Mouse (Mus musculus): ENCODE results near the gene Pik3ip1. TPM values are rescaled to one million over a fixed set of nuclear protein-coding genes. Genes with fewer than 3 reads are reported as not detected.

Gene Pik3ip1
- polyA plus RNA-seq, 1 experiment from 2014 or later, result 14.8 TPM

DNA sequence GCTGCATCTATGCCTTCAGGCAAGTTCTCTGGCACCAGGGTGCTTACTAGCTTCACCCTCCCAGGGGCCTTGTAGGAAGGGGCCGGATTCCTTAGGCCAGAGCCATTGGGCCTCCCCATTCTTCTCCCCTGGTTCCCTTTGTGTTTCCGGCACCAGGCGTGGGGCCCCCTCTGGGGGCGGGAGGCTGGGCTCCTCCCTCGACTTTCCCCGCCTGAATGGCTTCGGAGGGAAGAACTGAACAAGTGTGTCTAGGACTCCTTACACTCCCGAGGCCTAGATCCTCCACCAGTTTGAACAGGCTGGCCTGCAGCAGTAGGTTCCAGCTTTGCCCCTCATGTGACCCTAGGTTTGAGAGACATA lies 38.2 kb upstream of the Pik3ip1 start:
- Histone ChIP-seq H3K4me2 (ENCODE audit: low read length) (peak overlapping the region; percentile 96), H3K27ac (peak overlapping the region; percentile 100), H3K9me3 (replicated peaks; ENCODE audit: low read length) (no peaks in the 10 kb centered on the region), H3K9ac (ENCODE audit: low read depth, low read length) (peak overlapping the region; percentile 97), H3K4me3 (replicated peaks; ENCODE audit: low read depth, low read length) (peak overlapping the region; percentile 80), H3K4me1 (replicated peaks; ENCODE audit: insufficient read depth, low read length) (peaks cover 20% of the 10 kb centered on the region), H3K36me3 (ENCODE audit: insufficient read depth, low read length) (peaks cover 37% of the 10 kb centered on the region), H3K27me3 (ENCODE audit: insufficient read depth, low read length) (no peaks in the 10 kb centered on the region)
- DNase-seq (ENCODE audit: low spot score) (peak; percentile 84), ATAC-seq (replicated peaks; ENCODE audit: low FRiP score, low read depth) (peak; percentile 23)
- 0 out of 2 replicates have a peak, but pooled peaks have one; percentile 12 for TF ChIP-seq CTCF (IDR thresholded peaks at IDR 0.05; ENCODE audit: low read depth)
- 0% methylated on average over 8 of the region's 8 CpGs for WGBS

DNA sequence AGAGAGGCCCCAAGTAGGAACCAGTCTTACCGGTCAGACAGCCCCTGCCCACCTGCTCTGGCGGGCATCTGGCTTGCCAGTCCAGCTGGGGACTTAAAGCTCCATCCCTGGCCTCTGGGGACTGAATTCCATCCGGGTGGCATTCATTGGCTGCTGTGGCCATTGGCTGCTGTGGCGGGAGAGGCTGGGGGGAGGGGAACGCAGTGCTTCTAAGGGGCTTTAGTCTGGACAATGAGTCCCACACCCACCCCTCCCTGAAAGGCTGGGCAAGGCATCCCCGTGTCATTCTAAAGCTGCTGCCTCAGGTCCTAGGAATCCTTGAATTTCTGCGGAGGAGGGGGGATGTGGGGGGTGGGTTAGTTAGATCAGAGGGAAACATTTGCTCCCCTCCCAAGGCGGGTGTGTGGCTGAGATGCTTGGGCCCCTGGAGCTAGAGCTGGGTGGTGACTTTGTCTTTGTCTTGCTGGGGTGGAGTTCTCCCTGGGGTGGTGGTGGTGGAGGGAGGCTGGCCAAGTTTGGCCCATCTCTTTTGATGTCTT lies 37.4 kb upstream of the Pik3ip1 start:
- peaks cover 20% of the 10 kb centered on the region for H3K4me1 ChIP-seq (replicated peaks; ENCODE audit: insufficient read depth, low read length)

DNA sequence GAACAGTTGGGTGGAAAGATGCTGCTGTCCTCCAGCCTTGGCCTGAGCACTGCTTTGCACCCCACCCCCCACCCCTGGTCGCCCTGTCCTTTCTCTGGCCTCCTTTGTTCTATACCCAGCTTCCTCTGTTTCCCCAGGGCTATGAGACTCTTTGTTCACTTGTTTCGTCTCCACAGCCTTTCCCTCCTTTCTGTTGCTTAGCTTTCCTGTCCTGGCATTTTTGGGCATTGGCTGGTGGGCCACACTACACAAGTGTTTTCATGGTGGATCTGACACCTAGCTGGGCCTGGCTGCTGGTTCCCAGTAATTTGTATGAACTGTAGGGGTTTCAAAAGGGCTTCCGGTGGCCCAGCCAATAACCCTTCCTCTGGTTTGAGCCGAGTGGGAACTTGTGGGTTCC lies 36.8 kb upstream of the Pik3ip1 start:
- DNase-seq (ENCODE audit: low spot score) (no peak), ATAC-seq (replicated peaks; ENCODE audit: low FRiP score, low read depth) (no peak)
- no peak for TF ChIP-seq CTCF (IDR thresholded peaks at IDR 0.05; ENCODE audit: low read depth)
- H3K9ac ChIP-seq (ENCODE audit: low read depth, low read length), result peak overlapping the region; percentile 97
- peaks cover 20% of the 10 kb centered on the region for H3K4me1 ChIP-seq (replicated peaks; ENCODE audit: insufficient read depth, low read length)
- H3K27ac ChIP-seq, result peak overlapping the region; percentile 100; the same call in 1 of the 2 replicates
- H3K36me3 ChIP-seq (ENCODE audit: insufficient read depth, low read length), result peaks cover 44% of the 10 kb centered on the region
- no peaks in the 10 kb centered on the region for H3K27me3 ChIP-seq (ENCODE audit: insufficient read depth, low read length)
- peak overlapping the region; percentile 96 for H3K4me2 ChIP-seq (ENCODE audit: low read length)
- peak overlapping the region; percentile 80 for H3K4me3 ChIP-seq (replicated peaks; ENCODE audit: low read depth, low read length)
- H3K9me3 ChIP-seq (replicated peaks; ENCODE audit: low read length), result no peaks in the 10 kb centered on the region
- WGBS, result 27% methylated on average over 4 of the region's 4 CpGs

More for the DNA sequence above, 37.4 kb upstream of the Pik3ip1 start:
- H3K4me3 ChIP-seq (replicated peaks; ENCODE audit: low read depth, low read length), result peak overlapping the region; percentile 80
- no peaks in the 10 kb centered on the region for H3K9me3 ChIP-seq (replicated peaks; ENCODE audit: low read length)
- DNase-seq (ENCODE audit: low spot score) (peak; percentile 75), ATAC-seq (replicated peaks; ENCODE audit: low FRiP score, low read depth) (no peak; the same call in 1 of the 2 replicates)
- H3K9ac ChIP-seq (ENCODE audit: low read depth, low read length), result peak overlapping the region; percentile 97
- H3K27me3 ChIP-seq (ENCODE audit: insufficient read depth, low read length), result no peaks in the 10 kb centered on the region
- H3K27ac ChIP-seq, result peak overlapping the region; percentile 100
- WGBS, result under 1% methylated on average over 8 of the region's 8 CpGs
- H3K4me2 ChIP-seq (ENCODE audit: low read length), result peak overlapping the region; percentile 96
- TF ChIP-seq CTCF (IDR thresholded peaks at IDR 0.05; ENCODE audit: low read depth), result no peak
- H3K36me3 ChIP-seq (ENCODE audit: insufficient read depth, low read length), result peaks cover 41% of the 10 kb centered on the region

- peaks cover 54% of the 10 kb centered on the region for H3K36me3 ChIP-seq (ENCODE audit: insufficient read depth, low read length)
- TF ChIP-seq CTCF (IDR thresholded peaks at IDR 0.05; ENCODE audit: low read depth), result no peak
- H3K9ac ChIP-seq (ENCODE audit: low read depth, low read length), result no peak overlapping the region
- ATAC-seq (replicated peaks; ENCODE audit: low FRiP score, low read depth), result no peak
- no peak for DNase-seq (ENCODE audit: low spot score)
- no peak overlapping the region for H3K27ac ChIP-seq
- no peak overlapping the region for H3K4me2 ChIP-seq (ENCODE audit: low read length)
- H3K4me3 ChIP-seq (replicated peaks; ENCODE audit: low read depth, low read length), result no peak overlapping the region
- 96% methylated on average over 2 of the region's 2 CpGs for WGBS
- H3K4me1 ChIP-seq (replicated peaks; ENCODE audit: insufficient read depth, low read length), result peaks cover 20% of the 10 kb centered on the region
- H3K27me3 ChIP-seq (ENCODE audit: insufficient read depth, low read length), result no peaks in the 10 kb centered on the region
- H3K9me3 ChIP-seq (replicated peaks; ENCODE audit: low read length), result no peaks in the 10 kb centered on the region
These were observed 35.6 kb upstream of the Pik3ip1 start for GRCm38 (mm10) chr11:3294641-3295040.

- Histone ChIP-seq H3K27ac (no peak overlapping the region), H3K27me3 (ENCODE audit: insufficient read depth, low read length) (no peaks in the 10 kb centered on the region), H3K9ac (ENCODE audit: low read depth, low read length) (no peak overlapping the region), H3K4me1 (replicated peaks; ENCODE audit: insufficient read depth, low read length) (peaks cover 20% of the 10 kb centered on the region), H3K4me2 (ENCODE audit: low read length) (no peak overlapping the region), H3K4me3 (replicated peaks; ENCODE audit: low read depth, low read length) (no peak overlapping the region), H3K9me3 (replicated peaks; ENCODE audit: low read length) (no peaks in the 10 kb centered on the region), H3K36me3 (ENCODE audit: insufficient read depth, low read length) (peaks cover 67% of the 10 kb centered on the region)
- 71% methylated on average over 5 of the region's 5 CpGs for WGBS
- TF ChIP-seq CTCF (IDR thresholded peaks at IDR 0.05; ENCODE audit: low read depth), result no peak
- ATAC-seq (replicated peaks; ENCODE audit: low FRiP score, low read depth) (no peak), DNase-seq (ENCODE audit: low spot score) (no peak)
These were observed 34.1 kb upstream of the Pik3ip1 start for GRCm38 (mm10) chr11:3296056-3296455.

DNA sequence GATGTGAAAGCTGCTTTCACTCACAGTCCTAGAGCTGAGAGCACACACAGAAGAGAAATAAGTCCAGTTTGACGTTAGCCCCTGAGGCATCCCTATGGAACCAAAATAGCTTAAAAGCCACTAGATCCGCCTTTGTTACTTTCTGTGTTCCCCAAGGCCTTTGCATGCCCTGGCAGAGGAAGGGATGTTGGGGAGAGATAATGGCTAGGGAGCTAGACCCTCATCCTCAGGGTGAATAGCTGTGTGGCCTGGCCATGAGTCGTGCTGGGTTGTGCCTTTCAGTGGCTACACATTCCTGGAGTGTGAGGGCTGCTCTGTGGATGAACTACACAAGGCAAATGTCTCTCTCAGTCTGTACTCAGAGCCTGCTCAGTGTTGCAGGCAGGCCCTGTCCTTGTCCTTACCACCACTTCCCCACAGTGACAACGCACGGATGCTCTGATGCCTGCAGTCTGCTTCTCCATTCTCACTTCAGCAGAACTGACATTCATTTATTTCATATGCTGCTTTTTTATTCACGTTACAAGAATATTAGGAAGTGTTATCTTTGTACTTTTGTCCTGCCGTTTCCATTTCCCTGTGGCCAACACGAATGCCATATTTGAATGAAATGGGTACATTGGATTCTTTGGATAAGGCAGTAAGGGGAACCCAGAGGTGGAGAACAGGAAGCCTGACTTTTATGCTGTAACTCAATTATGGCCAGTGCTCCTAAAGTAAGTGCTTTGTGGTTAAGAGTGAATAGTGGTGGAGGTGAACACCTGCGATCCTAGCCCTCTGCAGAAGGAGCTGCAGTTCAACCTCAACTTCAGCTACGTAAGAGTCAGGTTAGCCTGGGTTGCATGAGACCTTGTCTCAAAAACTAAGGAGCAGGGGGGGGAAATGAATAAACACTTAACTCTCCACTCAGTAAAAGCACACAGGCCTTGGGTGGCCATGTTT lies 32.1 kb upstream of the Pik3ip1 start:
- Histone ChIP-seq H3K4me2 (ENCODE audit: low read length) (no peak overlapping the region), H3K27me3 (ENCODE audit: insufficient read depth, low read length) (no peaks in the 10 kb centered on the region), H3K9ac (ENCODE audit: low read depth, low read length) (no peak overlapping the region), H3K4me3 (replicated peaks; ENCODE audit: low read depth, low read length) (no peak overlapping the region), H3K9me3 (replicated peaks; ENCODE audit: low read length) (no peaks in the 10 kb centered on the region), H3K27ac (no peak overlapping the region), H3K36me3 (ENCODE audit: insufficient read depth, low read length) (peaks cover 82% of the 10 kb centered on the region), H3K4me1 (replicated peaks; ENCODE audit: insufficient read depth, low read length) (peaks cover 15% of the 10 kb centered on the region)
- TF ChIP-seq CTCF (IDR thresholded peaks at IDR 0.05; ENCODE audit: low read depth), result no peak
- DNase-seq (ENCODE audit: low spot score) (no peak), ATAC-seq (replicated peaks; ENCODE audit: low FRiP score, low read depth) (no peak)
- WGBS, result 78% methylated on average over 10 of the region's 10 CpGs
